Mouse (Mus musculus) right cerebral cortex, postnatal 10 days (tissue): ENCODE measurements around the gene Ccdc17.

Experiments used
- DNase-seq, 2 experiments: peaks; one replicate each; pipeline ENCODE4 v3.0.0; 2021; ENCODE audit warnings: low spot score in 2 of 2

The Ccdc17 gene

GRCm38 (mm10) chr4:116596379-116596778 is at the start of gene Ccdc17:
TSS of gene Ccdc17 (plus strand) at chr4:116596654.
- DNase-seq: no peak

- no peak for DNase-seq
Measured at GRCm38 (mm10) chr4:116550432-116550831, 46.0 kb upstream of the Ccdc17 start.

DNA sequence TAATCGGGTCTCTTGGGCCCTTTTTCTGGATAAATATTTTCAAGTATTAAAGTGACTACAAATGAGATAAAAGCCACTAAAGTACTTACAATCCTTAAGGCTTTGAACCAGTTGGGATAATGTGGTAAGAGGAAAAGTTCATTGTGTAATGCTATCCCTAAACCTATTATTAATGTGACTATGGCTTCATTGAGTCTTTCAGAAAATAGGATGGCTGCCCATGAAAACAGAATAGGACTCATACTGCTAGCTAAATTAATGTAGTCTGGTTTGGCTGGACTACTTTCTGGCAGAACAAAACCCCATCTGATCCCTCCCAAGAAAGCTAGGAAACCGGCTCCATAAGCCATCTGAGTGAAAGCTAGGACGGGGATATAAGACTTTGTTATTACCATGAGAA is 43.4 kb upstream of the Ccdc17 start:
- no peak for DNase-seq

DNA sequence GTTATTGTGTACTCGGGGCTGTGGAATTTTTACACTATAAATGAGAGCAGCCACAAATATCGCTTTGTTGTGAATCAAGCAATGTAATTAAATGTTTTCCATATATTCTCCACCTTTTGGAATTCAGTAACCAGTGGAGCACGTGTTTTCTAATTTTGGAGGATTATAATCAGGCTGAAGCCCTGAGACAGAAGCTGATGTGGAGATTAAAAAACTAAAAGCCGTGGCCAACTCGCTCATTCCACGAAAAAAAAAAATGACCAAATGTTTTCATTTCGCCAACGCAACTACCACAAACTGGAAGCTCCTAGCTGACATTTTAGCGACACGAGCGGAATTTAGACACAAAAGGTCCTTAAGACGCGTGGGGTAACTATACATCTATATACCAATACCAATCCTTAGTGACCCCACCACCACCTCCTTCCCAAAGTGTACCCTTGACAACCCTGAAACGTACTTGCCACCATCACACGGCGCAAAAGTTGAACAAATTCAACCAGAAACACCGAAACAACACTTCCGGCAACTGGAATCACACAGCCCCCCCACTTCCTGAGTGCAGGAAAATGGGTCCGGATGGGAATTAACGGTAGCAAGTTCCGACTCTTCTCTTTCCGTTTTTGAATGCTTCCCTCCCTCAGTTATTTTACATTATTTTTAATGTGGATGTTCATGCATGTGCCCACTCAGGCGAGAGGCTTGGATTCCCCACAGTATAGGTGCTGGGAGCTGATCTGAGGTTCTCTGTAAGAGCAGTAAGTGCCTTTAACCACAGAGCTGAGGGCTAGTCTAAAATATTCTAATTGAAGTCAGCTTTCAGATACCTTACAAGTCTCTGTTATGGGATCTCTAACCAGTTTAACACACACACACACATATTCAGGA is 40.8 kb upstream of the Ccdc17 start, which contains the start of gene Tmem69:
Gene Tmem69, minus strand, starts transcription at position 524 of the 888 bp plus-strand sequence.
- peak; percentile 88 for DNase-seq

- DNase-seq: peak; percentile 96 to 97
Measured at GRCm38 (mm10) chr4:116556561-116557305, 39.7 kb upstream of the Ccdc17 start.

GRCm38 (mm10) chr4:116557306-116558121 is 38.9 kb upstream of the Ccdc17 start, which contains the start of gene Gpbp1l1:
TSS of gene Gpbp1l1 (plus strand) at chr4:116557658.
- peak; percentile 98 for DNase-seq

- DNase-seq: no peak
Measured at GRCm38 (mm10) chr4:116558151-116558882, 38.1 kb upstream of the Ccdc17 start.

GRCm38 (mm10) chr4:116595793-116596192 is 661 bp upstream of the Ccdc17 start:
- DNase-seq: no peak

DNA sequence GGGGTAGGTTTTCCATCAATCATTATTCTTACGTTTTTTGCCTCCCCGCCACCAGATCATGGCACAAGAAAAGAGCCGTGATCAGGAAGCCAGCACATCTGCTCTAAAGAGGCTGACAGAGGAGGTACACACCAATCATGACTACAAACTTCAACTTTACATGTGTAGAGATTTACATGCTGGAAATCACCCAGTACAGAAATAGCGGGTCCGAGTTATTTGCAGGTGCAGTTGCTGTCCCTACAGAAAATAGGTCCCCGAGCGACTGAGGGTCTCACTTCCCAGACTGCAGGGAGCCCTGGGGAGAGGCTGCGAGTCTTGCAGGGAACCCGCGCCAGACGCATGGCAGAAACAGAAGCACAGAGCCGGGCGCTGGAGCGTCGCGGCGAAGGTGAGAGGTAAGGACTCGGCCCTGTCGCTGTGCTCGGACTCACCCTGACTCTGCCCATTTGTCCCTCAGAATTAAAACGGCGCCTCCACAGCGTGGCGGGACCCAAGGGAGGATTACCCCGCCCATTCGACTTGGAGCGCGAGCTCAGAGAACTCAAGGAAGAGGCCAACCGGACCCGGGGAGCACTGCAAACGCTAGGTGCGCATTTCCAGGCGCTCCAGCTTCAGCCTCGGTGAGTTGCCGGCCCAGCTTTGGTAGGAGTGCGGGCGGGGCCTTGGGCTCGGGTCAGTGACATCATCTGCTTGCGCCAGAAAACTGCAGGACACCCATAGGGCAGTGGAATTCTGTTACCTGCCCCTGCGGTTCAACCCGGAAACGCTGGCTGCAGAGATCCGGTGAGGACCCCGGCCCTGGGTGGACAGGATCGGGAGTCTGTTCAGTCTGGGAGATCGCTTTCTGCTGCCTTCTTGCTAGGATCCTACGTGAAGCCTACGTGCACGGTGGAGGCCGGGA is 776 bp downstream of the Ccdc17 start:
- peak; percentile 92 to 94 for DNase-seq

DNA sequence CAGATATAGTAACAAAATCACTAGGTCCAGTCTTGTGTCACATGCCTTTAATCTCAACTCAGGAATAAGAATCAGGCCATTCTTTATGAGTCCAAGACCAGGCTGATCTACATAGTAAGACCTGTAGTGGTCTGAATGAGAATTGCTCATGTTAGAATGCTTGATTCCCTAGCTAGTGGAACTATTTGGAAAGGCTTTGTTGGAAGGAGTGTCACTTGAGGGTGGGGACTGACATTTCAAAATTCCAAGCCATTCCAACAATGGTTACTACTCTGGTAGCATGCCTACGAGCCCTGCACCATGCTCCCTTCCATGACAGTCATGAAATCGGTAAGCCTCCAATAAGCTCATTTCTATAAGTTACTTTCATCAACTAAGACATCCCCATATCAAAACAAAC is 16.2 kb downstream of the Ccdc17 start:
- no peak for DNase-seq

- no peak for DNase-seq
Measured at GRCm38 (mm10) chr4:116615237-116615636, 18.8 kb downstream of the Ccdc17 start.

GRCm38 (mm10) chr4:116624831-116625230 is 28.4 kb downstream of the Ccdc17 start:
- DNase-seq: no peak

GRCm38 (mm10) chr4:116626658-116627358 is 30.4 kb downstream of the Ccdc17 start:
- peak; percentile 81 to 82 for DNase-seq

DNA sequence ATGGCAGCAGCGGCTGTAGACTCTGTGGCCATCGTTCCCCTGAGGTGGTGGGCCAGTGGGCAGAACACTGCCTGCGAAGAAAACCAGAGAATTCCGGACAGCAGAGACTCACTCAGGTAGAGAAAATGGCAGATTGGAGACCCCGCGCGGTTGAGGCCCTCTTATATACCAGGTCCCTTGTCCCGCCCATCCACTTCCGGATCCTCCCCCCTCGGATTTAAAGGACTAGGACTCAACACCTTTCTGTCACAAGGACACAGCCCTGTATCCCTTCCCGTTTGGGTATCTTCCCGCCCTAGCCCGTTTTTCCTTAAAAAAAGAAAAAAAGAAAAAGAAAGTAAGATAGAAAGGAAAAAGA is 30.9 kb downstream of the Ccdc17 start:
- peak; percentile 93 to 94 for DNase-seq

- peak; percentile 87 to 92 for DNase-seq
Measured at GRCm38 (mm10) chr4:116627722-116628662, 31.5 kb downstream of the Ccdc17 start, which contains the start of gene Nasp. TSS of gene Nasp (minus strand) at chr4:116627941.

- no peak for DNase-seq
Measured at GRCm38 (mm10) chr4:116635197-116635596, 38.7 kb downstream of the Ccdc17 start.

- DNase-seq: no peak
Measured at GRCm38 (mm10) chr4:116638821-116639220, 42.4 kb downstream of the Ccdc17 start.

DNA sequence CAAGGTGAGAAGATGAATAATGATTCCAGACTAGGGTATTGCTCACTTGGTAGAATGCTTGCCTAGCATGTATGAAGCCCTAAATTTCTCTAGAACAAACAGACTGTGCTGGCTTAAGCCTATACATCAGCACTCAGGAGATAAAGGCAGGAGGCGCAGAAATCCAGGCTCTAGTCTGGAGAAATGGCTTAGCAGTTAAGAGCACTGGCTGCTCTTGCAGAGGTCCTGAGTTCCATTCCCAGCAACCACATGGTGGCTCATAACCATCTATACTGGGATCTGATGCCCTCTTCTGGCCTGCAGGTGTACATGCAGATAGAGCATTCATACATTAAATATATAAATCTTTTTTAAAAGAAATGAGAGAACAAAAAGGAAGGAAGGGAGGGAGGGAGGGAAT is 45.6 kb downstream of the Ccdc17 start:
- no peak for DNase-seq
